Mouse (Mus musculus) neural tube, embryonic 13.5 days (tissue): Measurements from ENCODE around the gene Stk4. TPM values are rescaled to one million over a fixed set of nuclear protein-coding genes. Genes with fewer than 3 reads are reported as not detected.

ENCODE experiments used
- ATAC-seq: fragments of 200-750 bp; cut with Nextera tagmentation; 2 replicates; pipeline ENCODE4 v1.8.0; 2017; ENCODE audit warnings: low read depth, mild to moderate bottlenecking, moderate TSS enrichment, moderate library complexity
- H3K27ac ChIP-seq: fragments of 300-500 bp; sonication (generic); replicated peaks from 2 replicates; pipeline ENCODE4 v1.5.1; 2015; ENCODE audit warnings: moderate library complexity, mild to moderate bottlenecking, inconsistent platforms
- H3K27me3 ChIP-seq: fragments of 300-500 bp; sonication (generic); 2 replicates; pipeline ENCODE4 v1.6.1; 2015; ENCODE audit warnings: mild to moderate bottlenecking, inconsistent platforms
- H3K36me3 ChIP-seq: fragments of 300-500 bp; sonication (generic); 2 replicates; pipeline ENCODE4 v1.6.1; 2015; ENCODE audit warnings: mild to moderate bottlenecking, inconsistent platforms
- H3K4me1 ChIP-seq: fragments of 300-500 bp; sonication (generic); replicated peaks from 2 replicates; pipeline ENCODE4 v1.6.1; 2015; ENCODE audit warnings: inconsistent platforms
- H3K4me2 ChIP-seq: fragments of 300-500 bp; sonication (generic); 2 replicates; pipeline ENCODE4 v1.6.1; 2015; ENCODE audit warnings: inconsistent platforms, mild to moderate bottlenecking, moderate library complexity
- H3K4me3 ChIP-seq: fragments of 300-500 bp; sonication (generic); 2 replicates; pipeline ENCODE4 v1.5.1; 2015; ENCODE audit warnings: mild to moderate bottlenecking, inconsistent platforms
- H3K9ac ChIP-seq: fragments of 300-500 bp; sonication (generic); 2 replicates; pipeline ENCODE4 v1.6.1; 2015; ENCODE audit warnings: moderate library complexity, mild to moderate bottlenecking, inconsistent platforms
- H3K9me3 ChIP-seq: fragments of 300-500 bp; sonication (generic); 2 replicates; pipeline ENCODE4 v1.6.1; 2016; ENCODE audit warnings: inconsistent platforms
- WGBS: fragments of 180-500 bp; shearing (Covaris S2); methylation state at CpG from one replicate; pipeline ENCODE4 v1.1.7; 2015; 5-methylcytosine and 5-hydroxymethylcytosine counted together
- polyA plus RNA-seq: library from polyadenylated mRNA; unstranded; fragments of >200 nt; fragmentation: Nextera tagmentation; extraction: Ambion mirVana; gene quantifications from 2 replicates; pipeline ENCODE4 v1.2.1, GENCODE M21; 2015

The Stk4 gene
- polyA plus RNA-seq, 1 experiment from 2014 or later, result 21.2 TPM

DNA sequence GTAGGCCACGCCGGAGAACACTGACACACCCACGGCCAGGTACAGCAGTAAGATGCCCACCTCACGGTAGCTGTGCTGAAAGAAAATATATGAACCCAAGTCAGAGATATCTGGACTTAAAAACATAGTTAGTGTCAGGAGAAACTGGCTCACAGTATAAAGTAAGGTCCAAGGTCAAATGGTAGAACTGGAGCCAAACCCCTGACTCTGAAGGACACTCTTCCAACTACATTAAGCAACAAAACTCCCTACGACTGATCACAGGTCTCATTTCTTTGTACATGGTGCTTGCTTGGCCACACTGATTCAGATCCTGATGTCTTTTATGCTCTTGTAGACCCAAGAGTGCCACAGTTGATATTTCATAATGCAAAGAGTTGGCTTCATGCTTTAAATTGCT lies 94.8 kb downstream of the Stk4 start:
- no peaks in the 10 kb centered on the region for H3K36me3 ChIP-seq
- no peak for ATAC-seq
- no peak overlapping the region for H3K4me3 ChIP-seq
- H3K9me3 ChIP-seq, result no peaks in the 10 kb centered on the region
- WGBS, result 95% methylated on average over 5 of the region's 5 CpGs
- H3K9ac ChIP-seq, result no peak overlapping the region
- no peak overlapping the region for H3K4me2 ChIP-seq
- peaks cover 13% of the 10 kb centered on the region for H3K4me1 ChIP-seq
- H3K27ac ChIP-seq, result no peak overlapping the region
- H3K27me3 ChIP-seq, result peaks cover 49% of the 10 kb centered on the region

DNA sequence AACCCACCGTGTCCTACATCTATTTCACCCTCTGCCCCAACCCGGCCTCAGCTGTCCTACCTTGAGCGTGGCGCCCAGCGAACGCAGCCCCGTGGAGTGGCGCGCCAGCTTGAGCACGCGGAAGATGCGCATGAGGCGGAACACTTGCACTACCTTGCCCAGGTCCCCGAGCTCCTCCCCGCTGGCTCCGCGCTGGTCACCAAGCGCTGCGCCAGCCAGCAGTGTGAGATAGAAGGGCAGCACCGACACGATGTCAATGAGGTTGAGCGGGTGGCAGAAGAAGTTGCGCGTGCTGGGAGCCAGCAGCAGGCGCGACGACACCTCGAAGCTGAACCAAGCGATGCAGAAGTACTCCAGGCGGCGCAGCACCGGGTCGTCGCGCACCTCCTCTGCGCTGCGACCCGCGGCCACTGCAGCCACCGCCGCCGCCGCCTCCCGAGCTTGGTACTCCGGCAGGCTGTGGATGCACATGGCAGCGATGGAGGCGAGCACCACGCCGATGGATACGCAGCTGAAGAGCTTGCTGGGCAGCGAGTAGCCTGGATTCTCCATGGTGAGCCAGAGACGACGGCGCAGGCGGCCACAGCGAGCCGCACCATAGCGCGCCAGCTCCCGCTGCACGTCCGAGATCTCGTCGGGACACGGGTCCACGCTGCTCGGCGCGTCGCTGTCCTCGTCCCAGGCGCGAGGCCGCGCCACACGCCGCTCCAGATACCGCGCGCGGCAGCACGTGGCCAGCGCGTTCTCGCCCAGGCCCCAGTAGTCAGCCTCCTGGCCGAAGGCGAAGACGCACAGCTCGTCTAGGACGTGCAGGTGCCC lies 97.8 kb downstream of the Stk4 start:
- Histone ChIP-seq H3K9ac (peak overlapping the region; percentile 34; the same call in 1 of the 2 replicates), H3K4me2 (peak overlapping the region; percentile 58), H3K4me1 (peaks cover 32% of the 10 kb centered on the region), H3K27me3 (peaks cover 78% of the 10 kb centered on the region), H3K9me3 (no peaks in the 10 kb centered on the region), H3K36me3 (no peaks in the 10 kb centered on the region), H3K27ac (no peak overlapping the region), H3K4me3 (peak overlapping the region; percentile 39)
- ATAC-seq, result peak; percentile 59
- 11% methylated on average over 89 of the region's 90 CpGs for WGBS

DNA sequence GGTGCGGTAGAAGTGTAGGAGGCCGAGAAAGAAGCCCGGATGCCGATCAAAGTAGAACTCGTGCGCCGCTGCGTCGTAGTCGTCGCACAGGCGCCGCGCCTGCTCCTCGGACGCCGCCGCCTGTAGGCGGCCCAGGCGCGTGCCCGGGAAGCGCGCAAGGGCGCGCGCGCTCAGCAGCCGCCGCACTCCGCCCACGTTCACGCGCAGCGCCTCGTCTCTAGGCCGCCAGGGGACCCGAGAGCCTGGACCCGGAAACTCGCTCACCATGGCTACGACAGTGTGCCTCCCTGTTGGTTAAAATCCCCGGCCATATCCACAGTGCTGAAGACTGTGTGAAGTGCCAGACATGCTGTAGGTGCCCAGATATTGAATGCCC lies 98.4 kb downstream of the Stk4 start:
- Histone ChIP-seq H3K4me2 (peak overlapping the region; percentile 58), H3K4me1 (peaks cover 32% of the 10 kb centered on the region), H3K36me3 (no peaks in the 10 kb centered on the region), H3K27me3 (peaks cover 84% of the 10 kb centered on the region), H3K4me3 (peak overlapping the region; percentile 39), H3K9ac (0 out of 2 replicates have a peak overlapping the region, but pooled peaks have one; percentile 34), H3K27ac (no peak overlapping the region), H3K9me3 (no peaks in the 10 kb centered on the region)
- ATAC-seq, result peak; percentile 54
- WGBS, result 11% methylated on average over 42 of the region's 42 CpGs

- Histone ChIP-seq H3K27ac (no peak overlapping the region), H3K4me1 (peaks cover 32% of the 10 kb centered on the region), H3K27me3 (peaks cover 89% of the 10 kb centered on the region), H3K4me2 (peak overlapping the region; percentile 68), H3K4me3 (peak overlapping the region; percentile 38), H3K36me3 (no peaks in the 10 kb centered on the region), H3K9me3 (no peaks in the 10 kb centered on the region), H3K9ac (peak overlapping the region; percentile 56; the same call in 1 of the 2 replicates)
- WGBS, result 7% methylated on average over 11 of the region's 11 CpGs
- ATAC-seq, result no peak
Observed at GRCm38 (mm10) chr2:164170326-164170725, 100.2 kb downstream of the Stk4 start.

GRCm38 (mm10) chr2:164170902-164171301 lies 100.8 kb downstream of the Stk4 start, which contains the start of gene Kcns1:
Gene Kcns1 (minus strand): TSS chr2:164171113.
- 2% methylated on average over 29 of the region's 29 CpGs for WGBS
- H3K9ac ChIP-seq, result peak within 1 kb of the TSS; percentile 56
- no peaks in the 10 kb centered on the region for H3K9me3 ChIP-seq
- H3K4me3 ChIP-seq, result peak within 1 kb of the TSS; percentile 38
- peak within 1 kb of the TSS; percentile 68 for H3K4me2 ChIP-seq
- no peak within 1 kb of the TSS for H3K27ac ChIP-seq
- no peak for ATAC-seq
- no peaks in the 10 kb centered on the region for H3K36me3 ChIP-seq
- H3K27me3 ChIP-seq, result peaks cover 83% of the 10 kb centered on the region
- H3K4me1 ChIP-seq, result peaks cover 32% of the 10 kb centered on the region

GRCm38 (mm10) chr2:164173394-164173793 lies 103.3 kb downstream of the Stk4 start:
- Histone ChIP-seq H3K9me3 (no peaks in the 10 kb centered on the region), H3K27ac (no peak overlapping the region), H3K9ac (no peak overlapping the region), H3K4me1 (peaks cover 23% of the 10 kb centered on the region), H3K36me3 (no peaks in the 10 kb centered on the region), H3K27me3 (peaks cover 59% of the 10 kb centered on the region), H3K4me2 (no peak overlapping the region), H3K4me3 (no peak overlapping the region)
- no peak for ATAC-seq
- WGBS, result 76% methylated on average over 3 of the region's 3 CpGs

DNA sequence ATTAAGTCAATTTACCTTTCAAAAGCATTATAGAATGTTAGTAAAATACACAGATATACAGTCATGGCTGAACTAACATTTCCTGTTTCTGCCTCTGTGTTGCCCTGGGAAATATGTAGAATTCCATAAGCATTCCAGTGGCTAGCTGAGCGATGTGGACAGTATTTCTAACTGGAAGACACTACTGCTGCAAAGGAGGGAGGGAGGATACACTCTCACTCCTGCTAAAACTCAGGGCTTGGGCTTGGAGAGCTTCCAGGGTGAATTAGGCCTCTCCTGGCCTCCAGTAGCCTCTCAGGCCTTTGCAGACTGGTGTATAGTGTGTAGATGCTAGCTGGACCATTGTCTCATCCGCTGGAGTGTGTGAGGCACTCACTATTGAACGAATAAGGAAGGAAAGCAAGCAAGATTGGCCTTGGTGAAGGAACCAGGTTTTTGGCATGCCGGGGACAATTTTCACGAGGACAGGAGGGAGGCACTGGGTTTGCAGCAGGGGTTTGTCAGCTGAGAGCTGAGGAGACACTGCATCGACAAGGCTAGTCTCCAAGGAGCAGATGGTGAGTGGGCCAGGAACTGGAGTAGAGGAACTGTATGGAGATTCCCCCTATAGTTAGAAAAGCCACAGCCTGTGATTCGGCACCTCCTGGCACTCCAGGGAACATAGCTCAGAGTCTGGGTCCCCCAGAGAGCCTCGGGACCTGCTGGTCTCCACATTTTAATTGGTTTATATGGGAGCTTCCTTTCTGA lies 104.7 kb downstream of the Stk4 start:
- no peaks in the 10 kb centered on the region for H3K36me3 ChIP-seq
- ATAC-seq, result no peak
- WGBS, result 77% methylated on average over 8 of the region's 8 CpGs
- H3K27ac ChIP-seq, result no peak overlapping the region
- no peaks in the 10 kb centered on the region for H3K9me3 ChIP-seq
- H3K4me1 ChIP-seq, result peaks cover 19% of the 10 kb centered on the region
- no peak overlapping the region for H3K4me3 ChIP-seq
- H3K4me2 ChIP-seq, result no peak overlapping the region
- peaks cover 44% of the 10 kb centered on the region for H3K27me3 ChIP-seq
- H3K9ac ChIP-seq, result no peak overlapping the region

GRCm38 (mm10) chr2:164175850-164176249 lies 105.7 kb downstream of the Stk4 start:
- H3K9me3 ChIP-seq, result no peaks in the 10 kb centered on the region
- 82% methylated on average over 3 of the region's 3 CpGs for WGBS
- ATAC-seq, result no peak
- H3K4me2 ChIP-seq, result no peak overlapping the region
- no peaks in the 10 kb centered on the region for H3K36me3 ChIP-seq
- peaks cover 9% of the 10 kb centered on the region for H3K4me1 ChIP-seq
- no peak overlapping the region for H3K27ac ChIP-seq
- no peak overlapping the region for H3K9ac ChIP-seq
- H3K4me3 ChIP-seq, result no peak overlapping the region
- H3K27me3 ChIP-seq, result peaks cover 34% of the 10 kb centered on the region

- Histone ChIP-seq H3K4me2 (no peak overlapping the region), H3K4me1 (no peaks in the 10 kb centered on the region), H3K27me3 (peaks cover 15% of the 10 kb centered on the region), H3K4me3 (no peak overlapping the region), H3K36me3 (no peaks in the 10 kb centered on the region), H3K27ac (no peak overlapping the region), H3K9me3 (no peaks in the 10 kb centered on the region), H3K9ac (no peak overlapping the region)
- WGBS, result 84% methylated on average over 5 of the region's 5 CpGs
- no peak for ATAC-seq
Observed at GRCm38 (mm10) chr2:164177831-164178230, 107.7 kb downstream of the Stk4 start.

GRCm38 (mm10) chr2:164180124-164180523 lies 110.0 kb downstream of the Stk4 start:
- H3K9ac ChIP-seq, result no peak overlapping the region
- ATAC-seq, result no peak
- 28% methylated on average over 3 of the region's 3 CpGs for WGBS

GRCm38 (mm10) chr2:164180770-164181169 lies 110.6 kb downstream of the Stk4 start:
- H3K27ac ChIP-seq, result no peak overlapping the region
- H3K9me3 ChIP-seq, result no peaks in the 10 kb centered on the region
- H3K4me3 ChIP-seq, result no peak overlapping the region
- H3K9ac ChIP-seq, result no peak overlapping the region
- H3K4me2 ChIP-seq, result no peak overlapping the region
- WGBS, result 93% methylated on average over 4 of the region's 4 CpGs
- no peak for ATAC-seq
- no peaks in the 10 kb centered on the region for H3K36me3 ChIP-seq
- no peaks in the 10 kb centered on the region for H3K4me1 ChIP-seq
- no peaks in the 10 kb centered on the region for H3K27me3 ChIP-seq

More at GRCm38 (mm10) chr2:164180124-164180523, 110.0 kb downstream of the Stk4 start:
- Histone ChIP-seq H3K36me3 (no peaks in the 10 kb centered on the region), H3K4me3 (no peak overlapping the region), H3K4me1 (no peaks in the 10 kb centered on the region), H3K4me2 (no peak overlapping the region), H3K27me3 (0 out of 2 replicates have a peak, but pooled peaks cover under 1% of the 10 kb centered on the region), H3K9me3 (no peaks in the 10 kb centered on the region), H3K27ac (no peak overlapping the region)

DNA sequence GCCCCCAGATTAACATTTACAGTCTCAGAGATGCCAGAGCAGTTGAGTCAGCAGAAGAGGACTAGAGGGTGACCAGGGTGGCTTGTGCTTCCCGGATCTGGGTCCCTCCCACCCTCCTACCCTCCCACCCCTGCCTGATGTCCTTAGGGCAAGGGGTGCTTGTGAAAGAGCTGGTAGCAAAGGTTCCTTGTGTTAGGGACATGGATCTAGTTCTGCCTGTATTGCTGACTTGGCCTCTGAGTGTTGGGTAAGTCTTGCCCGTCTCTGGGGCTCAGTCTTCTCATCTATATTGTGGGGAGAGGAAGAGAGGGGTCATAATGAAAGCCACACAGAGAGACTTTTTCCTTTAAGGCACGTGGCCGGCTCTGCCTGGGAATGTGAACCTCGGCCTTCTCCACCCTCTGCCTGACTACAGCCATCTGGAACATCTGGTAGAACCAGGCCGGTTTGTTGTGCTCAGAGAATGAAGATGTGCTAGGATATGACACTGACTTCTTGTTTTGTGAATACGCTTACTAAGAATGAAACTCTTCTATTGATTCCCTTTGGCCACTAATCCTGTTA lies 112.7 kb downstream of the Stk4 start, which contains the start of gene Wfdc5:
Wfdc5 (minus strand) TSS at position 51 of the 564 bp plus-strand sequence.
- Histone ChIP-seq H3K4me1 (no peaks in the 10 kb centered on the region), H3K27me3 (no peaks in the 10 kb centered on the region), H3K4me2 (no peak within 1 kb of the TSS), H3K9me3 (no peaks in the 10 kb centered on the region), H3K9ac (no peak within 1 kb of the TSS), H3K4me3 (no peak within 1 kb of the TSS), H3K27ac (no peak within 1 kb of the TSS), H3K36me3 (no peaks in the 10 kb centered on the region)
- ATAC-seq, result no peak
- WGBS, result 80% methylated on average over 7 of the region's 7 CpGs
